Mouse (Mus musculus) brain, adult 10 weeks (tissue): ENCODE results near the gene Gm10471. TPM values are rescaled to one million over a fixed set of nuclear protein-coding genes. Genes with fewer than 3 reads are reported as not detected.

Source experiments
- polyA plus RNA-seq: library from polyadenylated mRNA; stranded (reverse); fragments of 350-450 nt; fragmentation: Illumina TruSeq; extraction: RNeasy Lipid Tissue Mini Kit (QIAGEN cat#74804); gene quantifications from one replicate; pipeline ENCODE4 v1.2.3, GENCODE M21; 2015; ENCODE audit warnings: low read depth, low replicate concordance

The Gm10471 gene
- not detected for polyA plus RNA-seq

DNA sequence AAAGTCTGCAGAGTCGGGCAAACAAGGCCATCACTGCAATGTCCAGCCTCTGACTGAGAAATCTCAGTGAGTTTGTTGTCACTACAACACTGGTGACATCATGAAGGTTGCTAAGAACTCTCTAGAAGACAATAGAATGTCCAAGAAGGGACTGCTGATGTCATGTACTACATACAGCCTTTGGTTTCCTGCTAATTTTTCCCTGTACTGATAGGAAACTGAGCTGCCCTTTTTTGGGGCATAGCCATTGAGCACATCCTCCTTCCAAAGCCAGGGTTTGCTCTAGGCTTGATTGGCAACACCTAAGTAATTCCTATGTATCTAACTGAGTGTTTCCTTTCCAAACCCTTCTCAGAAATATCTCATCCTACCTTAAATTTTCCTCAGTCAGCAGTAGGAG, at the start of gene Gm10471:
Gene Gm10471 (minus strand): TSS at position 101 of the 400 bp plus-strand sequence.

DNA sequence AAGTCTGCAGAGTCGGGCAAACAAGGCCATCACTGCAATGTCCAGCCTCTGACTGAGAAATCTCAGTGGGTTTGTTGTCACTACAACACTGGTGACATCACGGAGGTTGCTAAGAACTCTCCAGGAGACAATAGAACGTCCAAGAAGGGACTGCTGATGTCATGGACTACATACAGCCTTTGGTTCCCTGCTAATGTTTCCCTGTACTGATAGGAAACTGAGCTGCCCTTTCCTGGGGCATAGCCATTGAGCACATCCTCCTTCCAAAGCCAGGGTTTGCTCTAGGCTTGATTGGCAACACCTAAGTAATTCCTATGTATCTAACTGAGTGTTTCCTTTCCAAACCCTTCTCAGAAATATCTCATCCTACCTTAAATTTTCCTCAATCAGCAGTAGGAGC, 32.2 kb upstream of the Gm10471 start, which contains the start of gene Gm10220:
Gene Gm10220 (minus strand): TSS at position 101 of the 400 bp plus-strand sequence.

DNA sequence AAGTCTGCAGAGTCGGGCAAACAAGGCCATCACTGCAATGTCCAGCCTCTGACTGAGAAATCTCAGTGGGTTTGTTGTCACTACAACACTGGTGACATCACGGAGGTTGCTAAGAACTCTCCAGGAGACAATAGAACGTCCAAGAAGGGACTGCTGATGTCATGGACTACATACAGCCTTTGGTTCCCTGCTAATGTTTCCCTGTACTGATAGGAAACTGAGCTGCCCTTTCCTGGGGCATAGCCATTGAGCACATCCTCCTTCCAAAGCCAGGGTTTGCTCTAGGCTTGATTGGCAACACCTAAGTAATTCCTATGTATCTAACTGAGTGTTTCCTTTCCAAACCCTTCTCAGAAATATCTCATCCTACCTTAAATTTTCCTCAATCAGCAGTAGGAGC, 16.2 kb upstream of the Gm10471 start, which contains the start of gene 5031410I06Rik:
Gene 5031410I06Rik (minus strand): TSS at position 101 of the 400 bp plus-strand sequence.

DNA sequence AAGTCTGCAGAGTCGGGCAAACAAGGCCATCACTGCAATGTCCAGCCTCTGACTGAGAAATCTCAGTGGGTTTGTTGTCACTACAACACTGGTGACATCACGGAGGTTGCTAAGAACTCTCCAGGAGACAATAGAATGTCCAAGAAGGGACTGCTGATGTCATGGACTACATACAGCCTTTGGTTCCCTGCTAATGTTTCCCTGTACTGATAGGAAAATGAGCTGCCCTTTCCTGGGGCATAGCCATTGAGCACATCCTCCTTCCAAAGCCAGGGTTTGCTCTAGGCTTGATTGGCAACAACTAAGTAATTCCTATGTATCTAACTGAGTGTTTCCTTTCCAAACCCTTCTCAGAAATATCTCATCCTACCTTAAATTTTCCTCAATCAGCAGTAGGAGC, 30.6 kb downstream of the Gm10471 start, which contains the start of gene Gm7347:
Gene Gm7347 (minus strand): TSS at position 101 of the 400 bp plus-strand sequence.

DNA sequence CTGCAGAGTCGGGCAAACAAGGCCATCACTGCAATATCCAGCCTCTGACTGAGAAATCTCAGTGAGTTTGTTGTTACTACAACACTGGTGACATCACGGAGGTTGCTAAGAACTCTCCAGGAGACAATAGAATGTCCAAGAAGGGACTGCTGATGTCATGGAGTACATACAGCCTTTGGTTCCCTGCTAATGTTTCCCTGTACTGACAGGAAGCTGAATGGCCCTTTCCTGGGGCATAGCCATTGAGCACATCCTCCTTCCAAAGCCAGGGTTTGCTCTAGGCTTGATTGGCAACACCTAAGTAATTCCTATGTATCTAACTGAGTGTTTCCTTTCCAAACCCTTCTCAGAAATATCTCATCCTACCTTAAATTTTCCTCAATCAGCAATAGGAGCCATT, 49.6 kb downstream of the Gm10471 start, which contains the start of gene Speer4a:
Gene Speer4a (minus strand): TSS at position 101 of the 400 bp plus-strand sequence.

Other genes starting within 250 kb of the Gm10471 start
- gene Gm21663, start 146.9 kb downstream of the Gm10471 start, polyA plus RNA-seq = not detected
- gene Gm21671, start 134.9 kb downstream of the Gm10471 start, polyA plus RNA-seq = not detected
- not detected for gene Gm21680, start 116.6 kb downstream of the Gm10471 start, polyA plus RNA-seq
- not detected for gene Gm21698, start 100.6 kb downstream of the Gm10471 start, polyA plus RNA-seq
- gene Gm1979, start 84.5 kb downstream of the Gm10471 start, polyA plus RNA-seq = not detected
- gene Gm5862, start 66.4 kb downstream of the Gm10471 start, polyA plus RNA-seq = not detected
- not detected for gene Speer4a, start 49.7 kb downstream of the Gm10471 start, polyA plus RNA-seq
- gene Gm7347, start 30.7 kb downstream of the Gm10471 start, polyA plus RNA-seq = not detected
- not detected for gene 5031410I06Rik, start 16.1 kb upstream of the Gm10471 start, polyA plus RNA-seq
- gene Gm10220, start 32.1 kb upstream of the Gm10471 start, polyA plus RNA-seq = not detected
- 0.48 TPM for gene Gm7361, start 168.4 kb upstream of the Gm10471 start, polyA plus RNA-seq